Mouse (Mus musculus): Measurements from ENCODE around the gene Slc26a8.

DNA sequence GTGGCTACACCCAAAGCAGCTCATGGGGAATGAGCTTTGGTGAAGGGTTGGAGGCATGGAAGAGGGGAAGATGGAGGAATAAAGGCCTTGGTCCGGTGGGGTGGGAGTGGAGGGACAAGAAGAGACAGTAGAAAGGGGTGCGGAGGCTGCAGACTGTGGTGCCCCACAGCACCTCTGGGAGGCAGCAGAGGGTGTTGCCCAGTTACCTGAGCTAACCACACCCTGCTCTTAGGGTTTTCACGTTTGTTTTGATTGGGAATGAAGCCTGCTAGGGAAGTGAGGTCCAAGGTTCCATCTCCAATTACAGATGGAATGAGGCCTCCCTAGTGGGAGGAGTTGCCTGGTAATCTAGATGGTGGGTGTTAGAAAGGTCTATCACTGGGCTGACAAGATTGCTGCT, 60.9 kb downstream of the Slc26a8 start:
- TF ChIP-seq CTCF (IDR thresholded peaks at IDR 0.05 in 2 of 3, conservative IDR thresholded peaks at IDR 0.05 in 1 of 3; ENCODE audit: control insufficient read depth in 1 of 3, insufficient read depth in 1 of 3, low read depth in 2 of 3, low read length in 3 of 3, poor library complexity in 1 of 3, severe bottlenecking in 1 of 3) (peak; percentile 46 to 62 (median 48)), POLR2A (IDR thresholded peaks at IDR 0.05; ENCODE audit: control insufficient read depth in 1 of 2, insufficient read depth in 1 of 2, low read depth in 1 of 2, low read length in 2 of 2, poor library complexity in 1 of 2) (no peak), MAX (IDR thresholded peaks at IDR 0.05; ENCODE audit: low read length) (no peak), E2F4 (IDR thresholded peaks at IDR 0.05; ENCODE audit: borderline replicate concordance, low read depth, low read length) (no peak), USF2 (IDR thresholded peaks at IDR 0.05; ENCODE audit: borderline replicate concordance in 1 of 2, insufficient read depth in 1 of 2, low read depth in 1 of 2, low read length in 2 of 2) (no peak), TAL1 (IDR thresholded peaks at IDR 0.05; ENCODE audit: low read length) (no peak), POLR2AphosphoS5 (IDR thresholded peaks at IDR 0.05; ENCODE audit: borderline replicate concordance, low read depth, low read length) (no peak), BHLHE40 (IDR thresholded peaks at IDR 0.05; ENCODE audit: borderline replicate concordance, low read depth, low read length) (no peak)

All from MEL (cell line).